Mouse (Mus musculus) liver, embryonic 11.5 days (tissue): ENCODE data around the gene Pitpnm1. TPM values are rescaled to one million over a fixed set of nuclear protein-coding genes. Genes with fewer than 3 reads are reported as not detected.

Experiments used
- ATAC-seq: fragments of 200-750 bp; cut with Nextera tagmentation; replicated peaks from 2 replicates; pipeline ENCODE4 v1.8.0; 2017; ENCODE audit warnings: moderate number of reproducible peaks, mild to moderate bottlenecking, moderate TSS enrichment, moderate library complexity; ENCODE audit not compliant: low FRiP score
- DNase-seq: peaks from one replicate; pipeline ENCODE4 v3.0.0-alpha.2; 2017; ENCODE audit warnings: low spot score
- H3K27ac ChIP-seq: fragments of 300-500 bp; sonication (generic); 2 replicates; pipeline ENCODE4 v1.5.1; 2014; ENCODE audit warnings: mild to moderate bottlenecking, low read depth, low read length, control low read depth
- H3K27me3 ChIP-seq: fragments of 300-500 bp; sonication (generic); replicated peaks from 2 replicates; pipeline ENCODE4 v1.6.1; 2014; ENCODE audit warnings: low read length, mixed read lengths; ENCODE audit not compliant: control insufficient read depth, insufficient read depth
- H3K36me3 ChIP-seq: fragments of 300-500 bp; sonication (generic); 2 replicates; pipeline ENCODE4 v1.6.1; 2014; ENCODE audit warnings: mild to moderate bottlenecking, low read length, moderate library complexity, mixed read lengths; ENCODE audit not compliant: control insufficient read depth, insufficient read depth
- H3K4me1 ChIP-seq: fragments of 300-500 bp; sonication (generic); replicated peaks from 2 replicates; pipeline ENCODE4 v1.6.1; 2014; ENCODE audit warnings: low read length, mixed read lengths; ENCODE audit not compliant: control insufficient read depth, insufficient read depth
- H3K4me2 ChIP-seq: fragments of 300-500 bp; sonication (generic); 2 replicates; pipeline ENCODE4 v1.6.1; 2014; ENCODE audit warnings: mild to moderate bottlenecking, control low read depth, moderate library complexity
- H3K4me3 ChIP-seq: fragments of 300-500 bp; sonication (generic); 2 replicates; pipeline ENCODE4 v1.5.1; 2014; ENCODE audit warnings: low read depth, low read length, control low read depth
- H3K9ac ChIP-seq: fragments of 300-500 bp; sonication (generic); 2 replicates; pipeline ENCODE4 v1.6.1; 2014; ENCODE audit warnings: low read depth, low read length, control low read depth
- H3K9me3 ChIP-seq: fragments of 300-500 bp; sonication (generic); 2 replicates; pipeline ENCODE4 v1.6.1; 2016; ENCODE audit warnings: low read length, inconsistent platforms, mixed read lengths; ENCODE audit not compliant: control insufficient read depth
- WGBS: fragments of 180-500 bp; shearing (Covaris S2); extraction: QIAGEN DNeasy Blood & Tissue Kit; methylation state at CpG from one replicate; pipeline ENCODE4 v1.1.7; 2014; 5-methylcytosine and 5-hydroxymethylcytosine counted together
- polyA plus RNA-seq: library from polyadenylated mRNA; unstranded; fragments of >200 nt; fragmentation: Nextera tagmentation; extraction: Ambion mirVana; gene quantifications from 2 replicates; pipeline ENCODE4 v1.2.1, GENCODE M21; 2014

Pitpnm1 gene
- polyA plus RNA-seq, 1 experiment from 2014 or later = 8.0 TPM

- Histone ChIP-seq H3K4me3 (no peak overlapping the region), H3K9ac (no peak overlapping the region), H3K9me3 (no peaks in the 10 kb centered on the region), H3K4me1 (0 out of 2 replicates have a peak, but pooled peaks cover 3% of the 10 kb centered on the region), H3K27me3 (no peaks in the 10 kb centered on the region), H3K4me2 (no peak overlapping the region), H3K36me3 (no peaks in the 10 kb centered on the region), H3K27ac (no peak overlapping the region)
- 77% methylated on average over 6 of the region's 6 CpGs for WGBS
- no peak for DNase-seq
- ATAC-seq = no peak
These were observed 26.9 kb upstream of the Pitpnm1 start for GRCm38 (mm10) chr19:4072706-4073424.

- H3K4me1 ChIP-seq = peaks cover 3% of the 10 kb centered on the region
- H3K9ac ChIP-seq = no peak overlapping the region
- H3K36me3 ChIP-seq = no peaks in the 10 kb centered on the region
- no peak for DNase-seq
- H3K4me3 ChIP-seq = no peak overlapping the region
- WGBS = 85% methylated on average over 1 of the region's 1 CpGs
- H3K9me3 ChIP-seq = no peaks in the 10 kb centered on the region
- no peak overlapping the region for H3K27ac ChIP-seq
- no peak overlapping the region for H3K4me2 ChIP-seq
- no peaks in the 10 kb centered on the region for H3K27me3 ChIP-seq
- no peak for ATAC-seq
These were observed 24.3 kb upstream of the Pitpnm1 start for GRCm38 (mm10) chr19:4075531-4075930.

GRCm38 (mm10) chr19:4079594-4079993 lies 20.2 kb upstream of the Pitpnm1 start:
- Histone ChIP-seq H3K4me2 (no peak overlapping the region), H3K9me3 (no peaks in the 10 kb centered on the region), H3K4me1 (peaks cover 16% of the 10 kb centered on the region), H3K27me3 (peaks cover 7% of the 10 kb centered on the region; the same call in 1 of the 2 replicates), H3K9ac (no peak overlapping the region), H3K4me3 (no peak overlapping the region), H3K36me3 (no peaks in the 10 kb centered on the region), H3K27ac (no peak overlapping the region)
- WGBS = 71% methylated on average over 1 of the region's 1 CpGs
- DNase-seq = no peak
- ATAC-seq = 0 out of 2 replicates have a peak, but pooled peaks have one; percentile 19

GRCm38 (mm10) chr19:4080511-4081009 lies 19.2 kb upstream of the Pitpnm1 start:
- no peaks in the 10 kb centered on the region for H3K9me3 ChIP-seq
- H3K4me3 ChIP-seq = no peak overlapping the region
- peak overlapping the region; percentile 17; the same call in 1 of the 2 replicates for H3K4me2 ChIP-seq
- no peak overlapping the region; the same call in 1 of the 2 replicates for H3K27ac ChIP-seq
- H3K36me3 ChIP-seq = no peaks in the 10 kb centered on the region
- ATAC-seq (peak; percentile 86), DNase-seq (no peak)
- no peak overlapping the region for H3K9ac ChIP-seq
- H3K27me3 ChIP-seq = peaks cover 7% of the 10 kb centered on the region; the same call in 1 of the 2 replicates
- peaks cover 16% of the 10 kb centered on the region for H3K4me1 ChIP-seq
- 48% methylated on average over 8 of the region's 8 CpGs for WGBS

- H3K36me3 ChIP-seq = no peaks in the 10 kb centered on the region
- ATAC-seq (no peak), DNase-seq (no peak)
- 76% methylated on average over 3 of the region's 3 CpGs for WGBS
- H3K4me1 ChIP-seq = peaks cover 16% of the 10 kb centered on the region
- no peak within 1 kb of the TSS for H3K9ac ChIP-seq
- H3K27me3 ChIP-seq = peaks cover 7% of the 10 kb centered on the region; the same call in 1 of the 2 replicates
- no peak within 1 kb of the TSS; the same call in 1 of the 2 replicates for H3K27ac ChIP-seq
- no peak within 1 kb of the TSS for H3K4me3 ChIP-seq
- H3K9me3 ChIP-seq = no peaks in the 10 kb centered on the region
- peak within 1 kb of the TSS; percentile 17; the same call in 1 of the 2 replicates for H3K4me2 ChIP-seq
These were observed 18.4 kb upstream of the Pitpnm1 start, which contains the start of gene Cabp2 for GRCm38 (mm10) chr19:4081394-4081793. TSS of gene Cabp2 (plus strand) at chr19:4081578.

GRCm38 (mm10) chr19:4082219-4082965 lies 17.4 kb upstream of the Pitpnm1 start:
- WGBS = 70% methylated on average over 11 of the region's 11 CpGs
- H3K4me1 ChIP-seq = peaks cover 16% of the 10 kb centered on the region
- no peak for ATAC-seq

GRCm38 (mm10) chr19:4083316-4083715 lies 16.5 kb upstream of the Pitpnm1 start:
- H3K9me3 ChIP-seq = no peaks in the 10 kb centered on the region
- no peak for DNase-seq
- H3K27me3 ChIP-seq = peaks cover 7% of the 10 kb centered on the region; the same call in 1 of the 2 replicates
- no peaks in the 10 kb centered on the region for H3K36me3 ChIP-seq
- H3K4me1 ChIP-seq = peaks cover 16% of the 10 kb centered on the region
- no peak overlapping the region for H3K4me2 ChIP-seq
- H3K4me3 ChIP-seq = no peak overlapping the region
- H3K9ac ChIP-seq = no peak overlapping the region
- no peak for ATAC-seq
- 78% methylated on average over 7 of the region's 7 CpGs for WGBS
- H3K27ac ChIP-seq = no peak overlapping the region

More at GRCm38 (mm10) chr19:4082219-4082965, 17.4 kb upstream of the Pitpnm1 start:
- Histone ChIP-seq H3K4me3 (no peak overlapping the region), H3K9me3 (no peaks in the 10 kb centered on the region), H3K27ac (no peak overlapping the region), H3K36me3 (no peaks in the 10 kb centered on the region), H3K27me3 (peaks cover 7% of the 10 kb centered on the region; the same call in 1 of the 2 replicates), H3K9ac (no peak overlapping the region), H3K4me2 (no peak overlapping the region)
- DNase-seq = no peak

- no peak overlapping the region for H3K9ac ChIP-seq
- no peaks in the 10 kb centered on the region for H3K36me3 ChIP-seq
- no peak overlapping the region for H3K4me3 ChIP-seq
- H3K27ac ChIP-seq = no peak overlapping the region
- WGBS = 26% methylated on average over 8 of the region's 8 CpGs
- no peaks in the 10 kb centered on the region for H3K9me3 ChIP-seq
- no peak overlapping the region for H3K4me2 ChIP-seq
- peaks cover 16% of the 10 kb centered on the region for H3K4me1 ChIP-seq
- ATAC-seq = no peak
- DNase-seq = no peak
- peaks cover 7% of the 10 kb centered on the region; the same call in 1 of the 2 replicates for H3K27me3 ChIP-seq
These were observed 16.0 kb upstream of the Pitpnm1 start for GRCm38 (mm10) chr19:4083826-4084225.
